Mouse (Mus musculus): ENCODE measurements around the gene Slc51b.

The Slc51b gene

GRCm38 (mm10) chr9:65408871-65409295, 13.9 kb downstream of the Slc51b start:
- DNase-seq (ENCODE audit: low spot score in 2 of 2): no peak

GRCm38 (mm10) chr9:65407861-65408260, 14.9 kb downstream of the Slc51b start:
- no peak for DNase-seq (ENCODE audit: low spot score in 2 of 2)

- DNase-seq (ENCODE audit: low spot score in 2 of 2): no peak
Observed at GRCm38 (mm10) chr9:65407327-65407726, 15.4 kb downstream of the Slc51b start.

GRCm38 (mm10) chr9:65405184-65405449, 17.6 kb downstream of the Slc51b start:
- DNase-seq (ENCODE audit: low spot score in 2 of 2): no peak

- DNase-seq (ENCODE audit: low spot score in 2 of 2): peak; percentile 58 to 59
Observed at GRCm38 (mm10) chr9:65404331-65405183, 18.2 kb downstream of the Slc51b start.

- no peak for DNase-seq (ENCODE audit: low spot score in 2 of 2)
Observed at GRCm38 (mm10) chr9:65399934-65400333, 22.8 kb downstream of the Slc51b start.

GRCm38 (mm10) chr9:65398279-65398678, 24.5 kb downstream of the Slc51b start, which contains the start of gene Rasl12:
Gene Rasl12 (plus strand): TSS chr9:65398506.
- DNase-seq (ENCODE audit: low spot score in 2 of 2): peak in 1 of 2 experiments; percentile 18

GRCm38 (mm10) chr9:65394360-65394759, 28.4 kb downstream of the Slc51b start:
- no peak for DNase-seq (ENCODE audit: low spot score in 2 of 2)

GRCm38 (mm10) chr9:65393606-65394005, 29.1 kb downstream of the Slc51b start:
- DNase-seq (ENCODE audit: low spot score in 2 of 2): no peak

GRCm38 (mm10) chr9:65392638-65393364, 30.0 kb downstream of the Slc51b start:
- DNase-seq (ENCODE audit: low spot score in 2 of 2): no peak

- no peak for DNase-seq (ENCODE audit: low spot score in 2 of 2)
Observed at GRCm38 (mm10) chr9:65391613-65391964, 31.2 kb downstream of the Slc51b start, which contains the start of gene Kbtbd13. Gene Kbtbd13 (minus strand): TSS chr9:65391652.

- DNase-seq (ENCODE audit: low spot score in 2 of 2): no peak
Observed at GRCm38 (mm10) chr9:65390752-65391612, 31.8 kb downstream of the Slc51b start.

- DNase-seq (ENCODE audit: low spot score in 2 of 2): no peak
Observed at GRCm38 (mm10) chr9:65386373-65387140, 36.2 kb downstream of the Slc51b start.

GRCm38 (mm10) chr9:65384276-65384675, 38.5 kb downstream of the Slc51b start:
- no peak for DNase-seq (ENCODE audit: low spot score in 2 of 2)

- no peak for DNase-seq (ENCODE audit: low spot score in 2 of 2)
Observed at GRCm38 (mm10) chr9:65382751-65383097, 40.0 kb downstream of the Slc51b start.

GRCm38 (mm10) chr9:65382031-65382750, 40.6 kb downstream of the Slc51b start:
- no peak for DNase-seq (ENCODE audit: low spot score in 2 of 2)

- no peak for DNase-seq (ENCODE audit: low spot score in 2 of 2)
Observed at GRCm38 (mm10) chr9:65381017-65381590, 41.7 kb downstream of the Slc51b start.

- DNase-seq (ENCODE audit: low spot score in 2 of 2): peak; percentile 63 to 74
Observed at GRCm38 (mm10) chr9:65375163-65375934, 47.4 kb downstream of the Slc51b start.

- no peak for DNase-seq (ENCODE audit: low spot score in 2 of 2)
Observed at GRCm38 (mm10) chr9:65374468-65375162, 48.1 kb downstream of the Slc51b start.

All from right cerebral cortex, postnatal 36 days (tissue).